Mouse (Mus musculus): ENCODE measurements at regions not wholly inside any gene's neighbourhood (a gene's known extent, or its start where the extent isn't known, plus 50 kb on each side); places are given as distances from the start of the nearest gene placed in this dataset.

DNA sequence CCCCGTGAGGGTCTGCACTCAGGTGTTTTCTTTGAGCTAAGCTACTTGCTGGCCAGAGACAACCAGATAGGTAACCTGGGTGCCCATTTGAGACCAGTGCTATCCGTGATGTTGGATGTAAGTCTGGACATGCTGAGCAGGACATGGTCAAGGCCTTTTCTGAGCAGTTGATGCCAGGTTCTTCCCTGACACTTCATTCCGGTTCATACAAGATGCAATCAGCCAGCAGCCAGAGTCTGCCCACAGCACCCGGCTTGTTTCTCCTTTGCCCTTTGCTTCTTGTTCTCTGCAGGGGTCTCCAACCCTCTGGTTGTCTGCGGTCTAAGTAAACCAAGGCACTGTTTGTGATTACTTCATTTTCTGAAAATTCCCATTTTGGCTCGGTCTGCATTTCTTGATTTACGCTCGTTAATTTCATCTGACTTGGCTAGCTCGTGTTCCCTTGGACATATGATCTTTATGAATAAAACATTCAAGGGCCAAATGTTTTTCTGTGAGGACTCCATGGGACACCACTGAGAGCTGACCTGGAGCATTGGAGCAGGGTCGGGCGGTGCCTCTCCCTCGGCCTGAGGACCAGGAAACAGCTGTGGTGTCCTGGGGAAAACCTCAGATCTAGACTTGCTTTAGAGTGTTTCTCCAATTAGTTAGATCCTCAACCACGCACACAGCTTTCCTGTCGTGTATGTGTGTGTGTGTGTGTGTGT lies 61.8 kb upstream of the Serp2 start:
- no peak for TF ChIP-seq CTCF (IDR thresholded peaks at IDR 0.05; ENCODE audit: low read depth)
- no peak for TF ChIP-seq EP300 (IDR thresholded peaks at IDR 0.05; ENCODE audit: low read depth)

Measured in liver, embryonic 14.5 days (tissue).